Comparison of ENCODE assay signal across 19 mouse cellular contexts in genomic region chr2:84806546-84806945, GRCm38 (mm10). TPM values are rescaled to one million over a fixed set of nuclear protein-coding genes. Genes with fewer than 3 reads are reported as not detected.
"Had no signal": no experiment of that assay in that cellular context is flagged by ENCODE, and none has a peak within 500 bp of the region (broad histone marks: within the 10 kb centered on the region; RNA-seq: fewer than 3 reads in every experiment).

No protein-coding gene starts in this region.

- DNase-seq: lung, adult 18-20 months; lung, embryonic 14.5 days; lung, postnatal 10 days; lung, postnatal 4 days; midbrain, embryonic 14.5 days; retina, postnatal 1 day; right cerebral cortex, adult 18-20 months; thymus, adult 2 months; thymus, postnatal 25 days; thymus, postnatal 4 days had no signal

- H3K4me3 ChIP-seq: midbrain, embryonic 10.5 days; midbrain, embryonic 12.5 days; myocyte; neural tube, embryonic 13.5 days; neural tube, embryonic 15.5 days; stomach, embryonic 15.5 days had no signal

- H3K9me3 ChIP-seq: midbrain, embryonic 10.5 days; midbrain, embryonic 12.5 days; neural tube, embryonic 13.5 days; neural tube, embryonic 15.5 days; stomach, embryonic 15.5 days had no signal

- H3K9ac ChIP-seq: lung, embryonic 14.5 days; midbrain, embryonic 12.5 days; neural tube, embryonic 13.5 days; neural tube, embryonic 15.5 days; stomach, embryonic 15.5 days had no signal

- H3K4me1 ChIP-seq: neural tube, embryonic 13.5 days had no signal

- H3K27me3 ChIP-seq: midbrain, embryonic 12.5 days; neural tube, embryonic 13.5 days; neural tube, embryonic 15.5 days; stomach, embryonic 15.5 days had no signal

- H3K36me3 ChIP-seq: midbrain, embryonic 12.5 days; neural tube, embryonic 13.5 days; neural tube, embryonic 15.5 days; stomach, embryonic 15.5 days had no signal

- H3K4me2 ChIP-seq: lung, embryonic 14.5 days; midbrain, embryonic 12.5 days; neural tube, embryonic 13.5 days; neural tube, embryonic 15.5 days; stomach, embryonic 15.5 days had no signal

- H3K27ac ChIP-seq: midbrain, embryonic 10.5 days; midbrain, embryonic 12.5 days; neural tube, embryonic 13.5 days; neural tube, embryonic 15.5 days; stomach, embryonic 15.5 days; stomach, postnatal 0 days had no signal

- ATAC-seq: midbrain, embryonic 16.5 days had no signal

RNA-seq across cellular contexts. Expression of gene Smtnl1, which starts 15.9 kb away (rescaled TPM):
- polyA plus RNA-seq: midbrain, embryonic 10.5 days; midbrain, embryonic 14.5 days; midbrain, embryonic 16.5 days; neural tube, embryonic 13.5 days; neural tube, embryonic 15.5 days; stomach, postnatal 0 days; urinary bladder, adult 2 months had no signal
